Mouse (Mus musculus) cortical plate, adult 2 months (tissue): ENCODE measurements around the gene Phf12. TPM values are rescaled to one million over a fixed set of nuclear protein-coding genes. Genes with fewer than 3 reads are reported as not detected.

Source experiments
- H3K27ac ChIP-seq: fragments of 200-500 bp; 2 replicates; pipeline ENCODE4 v1.5.1; 2012; ENCODE audit warnings: low read length, control low read depth, inconsistent platforms; ENCODE audit not compliant: insufficient read depth
- H3K4me1 ChIP-seq: fragments of 200-500 bp; 2 replicates; pipeline ENCODE4 v1.6.1; 2011; ENCODE audit warnings: low read length; ENCODE audit not compliant: control insufficient read depth, insufficient read depth
- H3K4me3 ChIP-seq: fragments of 200-500 bp; 2 replicates; pipeline ENCODE4 v1.5.1; 2011; ENCODE audit warnings: mild to moderate bottlenecking, low read length, control low read depth; ENCODE audit not compliant: insufficient read depth
- CTCF ChIP-seq: fragments of 200-500 bp; IDR thresholded peaks from 2 replicates; pipeline ENCODE4 v1.5.1; 2011; ENCODE audit warnings: mild to moderate bottlenecking, control low read depth, low read length; ENCODE audit not compliant: insufficient read depth; ENCODE audit errors: extremely low read depth
- POLR2A ChIP-seq: fragments of 200-500 bp; IDR thresholded peaks from 2 replicates; pipeline ENCODE4 v1.6.1; 2011; ENCODE audit warnings: mild to moderate bottlenecking, low read length, control low read depth; ENCODE audit not compliant: insufficient read depth; ENCODE audit errors: extremely low read depth
- polyA plus RNA-seq: library from polyadenylated mRNA; depleted of rRNA; stranded (reverse); fragments of >200 nt; gene quantifications from 2 replicates; pipeline ENCODE4 v1.2.3, GENCODE M21; 2012; rRNA removed

Gene Phf12
- polyA plus RNA-seq, 1 experiment: 37.7 TPM

GRCm38 (mm10) chr11:78069646-78070045 lies 87.1 kb downstream of the Phf12 start:
- TF ChIP-seq CTCF: no peak
- TF ChIP-seq POLR2A: no peak
- H3K4me1 ChIP-seq: no peaks in the 10 kb centered on the region
- no peak overlapping the region for H3K4me3 ChIP-seq
- H3K27ac ChIP-seq: no peak overlapping the region

GRCm38 (mm10) chr11:78071938-78072337 lies 89.4 kb downstream of the Phf12 start:
- H3K27ac ChIP-seq: no peak overlapping the region

DNA sequence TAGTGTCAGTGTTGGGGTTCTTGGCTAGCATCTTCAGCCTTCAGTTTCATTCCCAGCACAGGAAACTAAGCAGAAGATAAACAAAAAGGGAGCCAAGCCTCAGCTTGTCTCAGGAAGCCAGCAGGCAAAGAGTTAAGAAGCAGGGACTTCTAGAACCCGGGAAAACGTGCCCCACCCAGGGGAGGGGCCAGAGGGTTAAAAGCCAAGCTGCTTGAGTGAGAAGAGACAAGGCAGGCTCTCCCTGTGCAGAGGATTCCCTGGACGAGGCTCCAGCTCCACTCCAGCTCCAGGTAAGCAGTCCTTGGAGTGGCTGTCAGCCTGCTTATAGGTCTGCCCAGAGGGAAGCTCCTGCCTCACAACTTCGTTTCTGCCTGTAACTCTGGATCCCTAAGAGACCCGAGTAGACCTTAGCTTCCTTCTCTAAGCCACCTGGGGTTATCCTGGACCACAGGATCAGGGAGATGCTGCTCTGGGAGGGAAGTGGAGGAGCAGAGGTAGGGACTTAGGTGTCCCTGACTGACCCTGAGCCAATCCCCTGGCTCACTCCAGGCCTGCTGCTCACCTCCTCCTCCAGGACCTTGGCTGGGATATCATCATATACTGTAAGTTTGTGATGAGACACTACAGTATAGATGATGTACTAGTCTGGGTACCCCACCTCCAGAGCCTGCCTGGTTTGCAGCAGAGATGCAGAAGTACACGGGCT lies 90.0 kb downstream of the Phf12 start:
- no peak for TF ChIP-seq POLR2A
- no peak for TF ChIP-seq CTCF
- Histone ChIP-seq H3K4me3 (no peak overlapping the region), H3K4me1 (no peaks in the 10 kb centered on the region), H3K27ac (no peak overlapping the region)

More at GRCm38 (mm10) chr11:78071938-78072337, 89.4 kb downstream of the Phf12 start:
- TF ChIP-seq CTCF (no peak), POLR2A (no peak)
- Histone ChIP-seq H3K4me3 (no peak overlapping the region), H3K4me1 (no peaks in the 10 kb centered on the region)

GRCm38 (mm10) chr11:78073577-78074276 lies 91.2 kb downstream of the Phf12 start:
- H3K4me3 ChIP-seq: no peak overlapping the region
- no peaks in the 10 kb centered on the region for H3K4me1 ChIP-seq
- no peak for TF ChIP-seq CTCF
- TF ChIP-seq POLR2A: no peak
- no peak overlapping the region for H3K27ac ChIP-seq

DNA sequence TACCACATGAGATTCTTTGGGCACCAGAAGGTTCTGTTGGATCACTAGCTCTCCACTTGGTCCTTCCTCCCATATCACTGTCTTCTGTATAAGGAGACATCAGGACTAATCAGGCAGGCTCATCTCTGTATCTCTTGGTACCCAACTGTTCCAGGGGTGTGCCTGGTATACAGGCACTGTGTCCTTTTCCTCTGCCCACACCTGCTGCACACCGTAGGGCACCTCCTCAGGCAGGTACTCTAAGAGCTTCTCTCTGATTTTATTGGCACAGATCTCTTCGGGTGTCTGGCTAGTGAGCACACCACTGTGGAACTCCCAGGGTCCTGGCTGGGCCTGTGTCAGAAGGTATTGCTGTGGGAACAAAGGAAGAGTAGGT lies 91.7 kb downstream of the Phf12 start:
- no peaks in the 10 kb centered on the region for H3K4me1 ChIP-seq
- no peak overlapping the region for H3K4me3 ChIP-seq
- H3K27ac ChIP-seq: no peak overlapping the region
- no peak for TF ChIP-seq CTCF
- no peak for TF ChIP-seq POLR2A

- TF ChIP-seq CTCF (no peak), POLR2A (no peak)
- H3K4me1 ChIP-seq: no peaks in the 10 kb centered on the region
- no peak overlapping the region for H3K4me3 ChIP-seq
- H3K27ac ChIP-seq: no peak overlapping the region
These were observed 92.1 kb downstream of the Phf12 start for GRCm38 (mm10) chr11:78074666-78075065.

Other genes starting within 250 kb of the Phf12 start
- gene Myo18a, start 219.5 kb upstream of the Phf12 start, polyA plus RNA-seq: 72.7 and 73.3 TPM in 2 replicates
- gene Gm10277, start 195.0 kb upstream of the Phf12 start, polyA plus RNA-seq: not detected in 2 replicates
- gene Pipox, start 88.7 kb upstream of the Phf12 start, polyA plus RNA-seq: 3.2 and 3.8 TPM in 2 replicates
- 97.4 and 109 TPM in 2 replicates for gene Sez6, start 52.0 kb upstream of the Phf12 start, polyA plus RNA-seq
- gene Dhrs13, start 49.5 kb downstream of the Phf12 start, polyA plus RNA-seq: 5.7 and 7.1 TPM in 2 replicates
- gene Flot2, start 55.2 kb downstream of the Phf12 start, polyA plus RNA-seq: 163 and 170 TPM in 2 replicates
- 26.0 and 26.1 TPM in 2 replicates for gene Eral1, start 97.6 kb downstream of the Phf12 start, polyA plus RNA-seq
- gene Fam222b, start 111.9 kb downstream of the Phf12 start, polyA plus RNA-seq: 19.1 and 19.5 TPM in 2 replicates
- gene Traf4, start 182.8 kb downstream of the Phf12 start, polyA plus RNA-seq: 17.1 and 19.6 TPM in 2 replicates
- gene Nek8, start 193.9 kb downstream of the Phf12 start, polyA plus RNA-seq: 5.4 and 6.2 TPM in 2 replicates
- gene Tlcd1, start 194.0 kb downstream of the Phf12 start, polyA plus RNA-seq: 83.0 and 84.4 TPM in 2 replicates
- gene Rpl23a, start 200.8 kb downstream of the Phf12 start, polyA plus RNA-seq: 1,200 and 1,274 TPM in 2 replicates
- gene Rab34, start 205.7 kb downstream of the Phf12 start, polyA plus RNA-seq: 46.6 and 56.0 TPM in 2 replicates
- 6.2 TPM in 2 replicates for gene Proca1, start 210.6 kb downstream of the Phf12 start, polyA plus RNA-seq